Mouse (Mus musculus) heart, adult 2 months (tissue): Measurements from ENCODE around the gene Ccr1l1.

ENCODE experiments used
- CTCF ChIP-seq: fragments of 200-600 bp; IDR thresholded peaks from 2 replicates; pipeline ENCODE4 v1.8.1; 2022; ENCODE audit warnings: antibody characterized with exemption, mild to moderate bottlenecking, moderate library complexity
- EP300 ChIP-seq: fragments of 200-500 bp; IDR thresholded peaks from 2 replicates; pipeline ENCODE4 v1.6.1; 2011; ENCODE audit warnings: low read depth, low read length, control low read depth; ENCODE audit not compliant: insufficient read depth
- POLR2A ChIP-seq: fragments of 200-500 bp; IDR thresholded peaks from 2 replicates; pipeline ENCODE4 v1.6.1; 2011; ENCODE audit warnings: mild to moderate bottlenecking, low read depth, low read length, control low read depth; ENCODE audit not compliant: insufficient read depth

DNA sequence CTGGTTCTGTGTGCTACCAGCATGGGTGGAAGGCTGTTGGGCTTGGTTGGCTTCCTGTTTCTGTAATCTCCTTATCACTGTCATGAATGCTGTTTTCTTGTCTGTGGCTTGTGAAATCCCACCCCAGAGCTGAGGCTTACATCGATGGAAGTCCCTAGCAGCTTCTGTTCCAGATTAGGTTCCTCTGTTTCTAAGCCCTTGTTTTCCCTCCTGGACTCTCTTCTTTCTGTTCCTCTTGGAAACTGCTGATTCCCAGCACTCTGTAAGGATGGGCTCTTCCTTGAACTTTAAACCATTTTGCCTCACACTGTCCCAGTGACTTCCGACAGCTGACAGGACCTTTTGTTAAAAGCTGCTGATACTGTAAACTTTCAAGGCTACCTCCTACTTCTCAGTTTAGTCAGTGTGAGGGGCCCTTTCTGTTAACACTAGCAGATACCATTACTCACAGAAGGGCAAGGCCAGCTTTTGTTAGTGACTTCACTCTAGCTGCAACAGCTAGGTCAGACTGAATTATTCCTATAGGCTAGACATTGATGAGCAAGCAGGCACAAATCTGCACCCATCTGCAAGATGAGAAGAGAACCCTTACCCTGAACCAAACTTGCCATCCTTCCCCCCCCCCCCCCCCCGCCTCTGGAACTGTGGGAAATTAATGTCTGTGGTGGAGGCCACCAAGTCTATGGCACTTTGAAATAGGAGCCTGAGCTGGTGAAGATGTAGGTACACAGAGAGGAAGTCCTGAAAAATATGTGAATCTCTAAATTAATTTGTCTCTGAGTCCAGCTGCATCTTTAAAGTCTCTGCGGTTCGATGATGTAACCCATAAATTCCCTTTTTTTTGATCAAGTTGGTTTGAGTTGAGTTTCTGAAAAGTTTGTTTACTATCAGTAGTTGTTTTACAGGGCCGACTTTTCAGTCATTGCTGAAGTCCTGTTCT is 46.2 kb downstream of the Ccr1l1 start:
- no peak for TF ChIP-seq CTCF
- TF ChIP-seq EP300 = no peak
- TF ChIP-seq POLR2A = no peak
